ENCODE assay signal across 8 mouse cellular contexts in genomic region chr16:39984205-39984634, GRCm38 (mm10). TPM values are rescaled to one million over a fixed set of nuclear protein-coding genes. Genes with fewer than 3 reads are reported as not detected.
DNase-seq lines count a peak whose midpoint lies in the region; ATAC-seq and TF ChIP-seq lines count a peak whose summit lies in the region.

Gene Lsamp, plus strand, starts transcription at chr16:39984361.

- peaks cover 3% of the 10 kb centered on the region for H3K4me1 ChIP-seq in cerebellum, adult 2 months (ENCODE audit: control insufficient read depth, insufficient read depth, low read length)
- 0 out of 2 replicates have a peak, but pooled peaks cover 4% of the 10 kb centered on the region for H3K4me1 ChIP-seq in intestine, embryonic 15.5 days (replicated peaks)

- peak within 1 kb of the TSS; percentile 92 for H3K4me3 ChIP-seq in cerebellum, adult 2 months (replicated peaks; ENCODE audit: insufficient read depth, low read depth, low read length)
- peak within 1 kb of the TSS; percentile 44 for H3K4me3 ChIP-seq in intestine, embryonic 15.5 days (replicated peaks)

- peak; percentile 77 for DNase-seq in R1 (ENCODE audit: low read depth, low spot score)
- peak; percentile 90 to 94 for DNase-seq in cerebellum, adult 2 months
- DNase-seq in forelimb bud, embryonic 11.5 days (ENCODE audit: low read depth, low spot score), result peak; percentile 75
- DNase-seq in left cerebral cortex, adult 9 months (ENCODE audit: low spot score in 2 of 2), result peak; percentile 62 to 93
- DNase-seq in mesoderm, embryonic 11.5 days (ENCODE audit: low read depth, low spot score), result peak; percentile 82
- peak; percentile 89 for DNase-seq in right cerebral cortex, postnatal 4 days
- DNase-seq in spleen, adult 18-20 months, result no peak

- peak; percentile 96 for ATAC-seq in intestine, embryonic 15.5 days

- H3K27me3 ChIP-seq in cerebellum, adult 2 months (ENCODE audit: control insufficient read depth, insufficient read depth, low read length), result no peaks in the 10 kb centered on the region
- no peaks in the 10 kb centered on the region for H3K27me3 ChIP-seq in intestine, embryonic 15.5 days (replicated peaks)

- peak within 1 kb of the TSS; percentile 30; the same call in 1 of the 2 replicates for H3K9ac ChIP-seq in intestine, embryonic 15.5 days

- H3K27ac ChIP-seq in cerebellum, adult 2 months (ENCODE audit: insufficient read depth, low read length), result peak within 1 kb of the TSS; percentile 50
- H3K27ac ChIP-seq in intestine, embryonic 15.5 days, result no peak within 1 kb of the TSS

- TF ChIP-seq CTCF in cerebellum, adult 2 months (IDR thresholded peaks at IDR 0.05; ENCODE audit: borderline replicate concordance, insufficient read depth, low read depth, low read length), result peak; percentile 83

- H3K36me3 ChIP-seq in intestine, embryonic 15.5 days, result no peaks in the 10 kb centered on the region

- peak; percentile 63; the same call in 1 of the 2 replicates for TF ChIP-seq POLR2A in cerebellum, adult 2 months (IDR thresholded peaks at IDR 0.05; ENCODE audit: borderline replicate concordance, insufficient read depth, low read length)

- H3K4me2 ChIP-seq in intestine, embryonic 15.5 days (replicated peaks), result peak within 1 kb of the TSS; percentile 95

- no peaks in the 10 kb centered on the region for H3K9me3 ChIP-seq in intestine, embryonic 15.5 days

- WGBS in cerebellum, adult 2 months, result under 1% methylated on average over 24 of the region's 24 CpGs
- 1% methylated on average over 24 of the region's 24 CpGs for WGBS in intestine, embryonic 15.5 days

RNA-seq across cellular contexts. Expression of gene Lsamp, which starts in this region (rescaled TPM):
- 138 and 143 TPM in 2 replicates for polyA plus RNA-seq in cerebellum, adult 2 months (2012; rRNA removed)
- polyA plus RNA-seq in intestine, embryonic 15.5 days (2015; fragmentation: Nextera tagmentation; extraction: Ambion mirVana), result 4.0 and 4.2 TPM in 2 replicates

Comparison
In these comparisons a context has a peak if more than half of its experiments do, and no peak if none do; other contexts are left out.
1. RNA of gene Lsamp (polyA plus RNA-seq): 138 to 143 TPM in cerebellum, adult 2 months; 4.0 to 4.2 TPM in intestine, embryonic 15.5 days; every median in the first group is over 10 times any median in the second.
2. DNase-seq: peak in R1 (single experiment), cerebellum, adult 2 months (2 of 2), forelimb bud, embryonic 11.5 days (single experiment), left cerebral cortex, adult 9 months (2 of 2), mesoderm, embryonic 11.5 days (single experiment) and right cerebral cortex, postnatal 4 days (single experiment); none in spleen, adult 18-20 months (0 of 2).